Mouse (Mus musculus): ENCODE measurements around the gene Hsdl2. TPM values are rescaled to one million over a fixed set of nuclear protein-coding genes. Genes with fewer than 3 reads are reported as not detected.

Gene Hsdl2
- polyA plus RNA-seq, 1 experiment: 6.2 TPM

DNA sequence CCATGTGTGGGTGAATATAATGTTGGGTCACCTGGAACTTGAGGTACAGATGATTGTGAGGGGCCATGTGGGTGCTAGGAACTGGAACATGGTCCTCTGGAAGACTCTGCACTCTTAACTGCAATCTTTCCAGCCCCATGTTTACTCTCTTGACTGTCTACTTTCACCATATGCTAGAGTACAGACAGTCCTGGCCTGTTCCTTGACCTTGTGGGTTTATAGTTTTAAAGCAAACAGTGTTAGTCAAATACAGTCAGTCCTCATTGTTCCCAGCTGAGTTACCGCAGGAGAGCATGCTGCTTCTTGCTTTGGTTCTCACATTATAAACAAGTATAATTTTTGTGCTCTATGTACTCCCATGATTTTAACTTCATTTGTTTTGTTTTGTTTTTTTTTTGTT lies 80.8 kb downstream of the Hsdl2 start:
- peak; percentile 57 for DNase-seq (ENCODE audit: low read depth, low spot score)
- WGBS: 27% methylated on average over 1 of the region's 1 CpGs

- 68% methylated on average over 6 of the region's 6 CpGs for whole genome bisulfite sequencing
- no peak for DNase-seq (ENCODE audit: low read depth, low spot score)
These were observed 82.1 kb downstream of the Hsdl2 start for GRCm38 (mm10) chr4:59663451-59663850.

DNA sequence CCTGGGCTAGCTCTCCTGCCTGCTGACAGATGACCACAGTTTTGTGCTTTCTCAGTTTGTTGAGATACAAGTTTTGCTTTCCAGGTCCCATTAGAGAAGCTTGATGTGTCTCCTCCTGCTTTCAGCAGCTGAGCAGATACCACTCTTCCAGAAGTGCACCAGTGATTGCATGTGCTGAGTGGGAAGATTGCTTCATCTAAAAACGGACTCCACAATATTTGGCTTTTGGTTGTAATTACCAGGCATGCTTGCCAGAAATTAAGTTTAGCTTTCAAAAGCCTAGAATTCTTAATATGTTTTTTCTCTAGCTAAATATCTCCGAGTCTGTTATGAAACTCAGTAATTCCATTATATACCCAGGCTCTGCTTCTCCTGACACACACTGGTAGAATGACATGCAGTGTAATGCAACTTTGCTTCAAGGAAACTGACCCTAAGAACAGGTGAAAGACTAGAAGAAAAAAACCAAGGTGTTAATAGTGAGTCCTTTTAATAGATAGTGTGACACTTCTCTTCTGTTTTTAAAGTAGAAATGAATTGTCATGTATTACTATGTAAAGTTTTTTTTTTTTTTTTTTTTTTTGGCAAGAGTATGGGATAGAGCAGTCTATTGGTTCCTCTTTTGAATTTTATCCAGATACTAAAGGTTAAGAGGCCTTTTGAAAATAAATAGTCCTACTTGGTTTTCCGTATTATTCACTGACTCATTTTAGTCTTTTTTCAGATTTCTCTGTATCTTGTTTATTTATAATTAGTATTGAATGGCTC lies 85.4 kb downstream of the Hsdl2 start:
- no peak for DNase-seq (ENCODE audit: low read depth, low spot score)
- 59% methylated on average over 3 of the region's 3 CpGs for WGBS

GRCm38 (mm10) chr4:59668050-59668449 lies 86.7 kb downstream of the Hsdl2 start:
- whole genome bisulfite sequencing: 81% methylated on average over 3 of the region's 3 CpGs

More at GRCm38 (mm10) chr4:59668050-59668449, 86.7 kb downstream of the Hsdl2 start:
- no peak for DNase-seq (ENCODE audit: low read depth, low spot score)

Other genes with a start within 250 kb of the Hsdl2 start
- 3.7 and 4.6 TPM in 2 replicates for gene Susd1, start 142.9 kb upstream of the Hsdl2 start, polyA plus RNA-seq (2012; rRNA removed)
- 30.5 and 84.6 TPM in 2 replicates for gene Ptbp3, start 32.2 kb upstream of the Hsdl2 start, polyA plus RNA-seq (2012; rRNA removed)
- gene E130308A19Rik, start 44.6 kb downstream of the Hsdl2 start, polyA plus RNA-seq (2012; rRNA removed): 2.7 and 4.7 TPM in 2 replicates
- 7.7 and 8.3 TPM in 2 replicates for gene Inip, start 220.0 kb downstream of the Hsdl2 start, polyA plus RNA-seq (2012; rRNA removed)
- gene Snx30, start 224.3 kb downstream of the Hsdl2 start, polyA plus RNA-seq (2012; rRNA removed): 1.3 TPM in 2 replicates

Measured in large intestine, adult 2 months (tissue).